Mouse (Mus musculus) lung, postnatal 25 days (tissue): ENCODE results near the gene Vwde.

Experiments
- DNase-seq: peaks from one replicate; pipeline ENCODE4 v3.0.0; 2022; ENCODE audit warnings: low spot score

Gene Vwde

GRCm38 (mm10) chr6:13224596-13225227 is at the start of gene Vwde:
Vwde (minus strand) TSS chr6:13224965.
- no peak for DNase-seq

- no peak for DNase-seq
Observed at GRCm38 (mm10) chr6:13255341-13255740, 30.6 kb upstream of the Vwde start.

- no peak for DNase-seq
Observed at GRCm38 (mm10) chr6:13248317-13248969, 23.7 kb upstream of the Vwde start.

DNA sequence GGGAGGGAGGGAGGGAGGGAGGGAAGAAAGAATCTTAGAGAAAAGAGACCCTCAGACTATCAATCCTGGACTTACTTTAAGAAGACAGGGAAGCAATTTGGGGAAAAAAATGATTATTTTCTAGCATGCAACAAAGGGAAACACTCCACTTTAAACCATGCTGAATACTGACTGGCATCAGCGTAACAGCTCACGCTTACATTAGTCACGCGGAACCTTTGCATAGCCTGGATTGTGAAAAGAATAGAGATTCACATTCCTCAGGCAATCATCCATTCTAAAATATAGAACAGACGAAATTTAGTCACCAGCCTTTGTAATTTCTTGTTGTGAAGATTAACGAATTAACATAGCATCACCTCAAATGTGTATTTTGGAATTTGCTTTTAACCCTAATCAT is 18.6 kb downstream of the Vwde start:
- no peak for DNase-seq

- no peak for DNase-seq
Observed at GRCm38 (mm10) chr6:13197486-13197885, 27.3 kb downstream of the Vwde start.

DNA sequence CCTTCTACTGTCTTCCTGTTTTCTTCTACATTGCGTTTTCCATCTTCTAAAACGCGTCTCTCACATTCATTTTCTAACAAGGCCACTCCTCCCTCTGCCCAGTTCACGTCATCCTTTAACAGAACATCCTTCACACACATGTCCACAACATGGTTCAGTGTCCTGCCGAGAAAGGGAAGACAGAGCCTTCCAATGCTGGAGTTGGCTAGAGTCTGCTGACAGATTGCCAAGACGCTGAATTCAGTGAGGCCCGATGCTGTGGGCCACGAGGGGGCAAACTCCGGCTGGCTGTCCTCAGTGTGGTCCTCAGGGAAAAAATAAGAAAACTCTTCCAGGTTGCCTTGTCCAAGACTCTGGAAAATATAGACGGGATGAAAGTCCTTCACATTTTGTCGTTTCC is 37.9 kb downstream of the Vwde start:
- no peak for DNase-seq

- DNase-seq = no peak
Observed at GRCm38 (mm10) chr6:13180061-13180460, 44.7 kb downstream of the Vwde start.

GRCm38 (mm10) chr6:13169459-13170150 is 55.2 kb downstream of the Vwde start:
- DNase-seq = no peak

DNA sequence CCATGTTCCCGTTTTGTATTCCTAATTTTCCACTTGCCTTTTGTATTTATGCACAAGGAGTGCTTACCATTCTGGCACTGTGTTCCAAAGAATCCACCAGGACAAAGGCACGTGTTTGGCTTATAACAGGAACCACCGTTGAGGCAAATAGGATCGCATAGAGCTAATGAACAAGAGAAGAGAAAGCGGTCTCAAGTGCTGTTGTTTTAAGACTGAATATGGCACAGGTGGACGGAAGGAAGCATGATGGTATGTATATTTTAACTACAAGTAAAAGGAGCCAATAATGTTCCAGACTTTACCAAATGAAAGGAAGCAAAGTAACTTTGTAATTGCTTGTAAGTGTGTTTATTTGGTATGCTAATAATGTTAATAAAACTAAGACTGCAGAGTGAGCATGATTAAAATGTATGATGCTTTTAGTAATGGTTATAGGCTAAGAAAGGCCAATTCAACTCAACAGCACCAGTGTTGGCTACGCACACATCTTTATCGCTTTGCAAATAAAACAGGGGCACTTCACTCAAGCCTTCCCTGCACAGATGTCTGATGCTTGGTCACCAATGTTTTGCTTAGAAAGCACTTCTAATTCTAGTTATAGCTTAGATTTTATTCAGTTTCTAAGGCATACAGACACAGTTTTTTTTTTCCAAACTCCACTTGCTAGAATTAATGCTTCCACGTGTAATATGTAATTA is 58.4 kb downstream of the Vwde start:
- no peak for DNase-seq

GRCm38 (mm10) chr6:13159437-13159836 is 65.3 kb downstream of the Vwde start:
- no peak for DNase-seq

DNA sequence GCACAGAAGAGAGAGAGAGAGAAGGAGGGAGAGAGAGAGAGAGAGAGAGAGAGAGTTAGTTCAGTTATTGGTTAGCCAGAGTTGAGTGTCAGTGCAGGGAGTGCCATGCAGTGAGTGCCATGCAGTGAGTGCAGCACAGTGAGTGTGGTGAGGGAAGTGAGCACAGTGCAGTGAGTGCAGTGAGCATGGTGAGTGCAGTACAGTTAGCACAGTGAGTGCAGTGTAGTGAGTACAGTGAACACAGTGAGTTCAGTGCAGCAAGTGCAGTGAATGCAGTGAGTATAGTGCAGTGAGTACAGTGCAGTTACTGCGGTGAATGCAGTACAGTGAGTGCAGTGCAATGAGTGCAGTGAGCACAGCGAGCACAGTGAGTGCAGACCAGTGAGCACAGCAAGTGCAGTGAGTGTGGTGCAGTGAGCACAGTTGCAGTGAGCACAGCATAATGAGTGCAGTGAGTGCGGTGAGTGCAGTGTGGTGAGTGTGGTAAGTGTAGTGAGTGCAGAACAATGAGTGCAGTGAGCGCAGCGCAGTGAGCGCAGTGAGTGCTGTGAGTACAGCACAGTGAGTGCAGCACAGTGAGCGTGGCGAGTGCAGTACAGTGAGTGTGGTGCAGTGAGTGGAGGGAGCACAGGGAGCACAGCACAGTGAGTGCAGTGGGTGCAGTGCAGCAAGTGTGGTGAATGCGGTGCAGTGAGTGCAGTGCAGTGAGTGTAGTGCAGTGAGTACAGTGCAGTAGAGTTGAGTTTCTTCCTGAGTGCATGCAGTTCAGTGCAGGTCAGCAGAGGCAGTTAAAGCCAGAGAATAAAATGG is 70.7 kb downstream of the Vwde start:
- no peak for DNase-seq

- DNase-seq = peak; percentile 2
Observed at GRCm38 (mm10) chr6:13152062-13152640, 72.6 kb downstream of the Vwde start.

- DNase-seq = no peak
Observed at GRCm38 (mm10) chr6:13137255-13137654, 87.5 kb downstream of the Vwde start.

DNA sequence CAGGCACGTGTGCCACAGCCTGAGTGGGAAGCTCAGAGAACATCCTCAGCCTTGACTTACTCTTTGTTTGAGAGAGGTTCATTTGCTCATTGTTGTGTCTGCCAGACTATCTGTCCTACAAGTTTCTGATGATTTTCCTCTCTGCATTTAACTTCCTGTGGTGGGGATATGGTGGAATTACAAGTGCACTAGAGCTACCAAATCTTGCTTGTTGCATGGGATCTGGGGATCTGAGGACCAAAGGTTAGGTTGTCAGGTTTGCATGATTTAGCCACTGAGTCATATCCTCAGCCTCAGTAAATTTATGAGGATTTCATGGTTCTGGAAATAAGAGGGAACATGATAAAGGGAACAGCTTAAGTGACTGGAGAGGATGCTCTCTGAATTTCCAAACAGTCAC is 116.1 kb downstream of the Vwde start:
- no peak for DNase-seq
